Mouse (Mus musculus) brain, adult 2 months (tissue): ENCODE measurements around the gene Pdxp.
"Not testable (repeated sequence)": the region's sequence is repeated elsewhere in the genome, so short reads cannot be mapped to it uniquely, and the experiment has no call there.

Source experiments
- DNase-seq: peaks from one replicate; pipeline ENCODE4 v3.0.0; 2011; ENCODE audit warnings: low read depth, low spot score

Pdxp gene

DNA sequence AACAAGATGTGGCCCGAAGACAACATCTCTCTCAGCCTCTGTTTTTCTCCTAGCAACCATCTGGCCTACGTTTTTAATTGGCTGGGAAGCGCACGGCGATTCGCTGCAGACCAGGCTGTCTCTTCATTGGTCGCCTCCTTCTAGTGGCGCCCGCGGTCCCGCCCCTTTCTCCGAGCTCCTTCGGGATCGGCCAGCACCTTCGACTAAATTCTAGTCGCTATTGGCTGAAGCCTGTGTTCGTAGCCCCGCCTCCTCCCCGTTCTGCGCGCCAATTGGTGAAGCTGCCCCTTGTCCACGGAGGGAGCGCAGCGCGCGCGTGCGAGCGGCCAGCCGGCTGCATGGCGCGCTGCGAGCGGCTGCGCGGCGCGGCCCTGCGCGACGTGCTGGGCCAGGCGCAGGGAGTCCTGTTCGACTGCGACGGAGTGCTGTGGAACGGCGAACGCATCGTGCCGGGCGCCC, at the start of gene Pdxp:
Gene Pdxp, plus strand, starts transcription at position 288 of the 459 bp plus-strand sequence.
- DNase-seq, result peak; percentile 100

DNA sequence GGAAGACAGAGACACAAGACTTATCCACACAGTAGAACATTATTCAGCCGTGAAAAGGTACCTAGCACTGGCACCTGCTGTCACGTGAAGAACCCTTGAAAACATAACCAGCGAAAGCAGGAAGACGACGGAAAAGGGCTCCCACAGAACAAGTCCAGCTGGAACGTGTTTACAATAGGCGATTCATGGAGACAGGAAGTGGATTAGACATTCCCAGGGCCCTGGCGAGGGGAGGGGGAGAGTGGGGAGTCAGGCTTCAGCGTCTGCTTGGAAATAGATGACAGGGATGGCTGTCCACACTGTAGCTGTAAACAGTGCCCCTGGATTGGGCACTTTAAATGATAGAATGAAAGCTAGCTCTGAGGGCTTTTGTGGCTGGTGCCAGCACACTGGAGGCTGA, 45.3 kb upstream of the Pdxp start:
- DNase-seq, result peak; percentile 77

DNA sequence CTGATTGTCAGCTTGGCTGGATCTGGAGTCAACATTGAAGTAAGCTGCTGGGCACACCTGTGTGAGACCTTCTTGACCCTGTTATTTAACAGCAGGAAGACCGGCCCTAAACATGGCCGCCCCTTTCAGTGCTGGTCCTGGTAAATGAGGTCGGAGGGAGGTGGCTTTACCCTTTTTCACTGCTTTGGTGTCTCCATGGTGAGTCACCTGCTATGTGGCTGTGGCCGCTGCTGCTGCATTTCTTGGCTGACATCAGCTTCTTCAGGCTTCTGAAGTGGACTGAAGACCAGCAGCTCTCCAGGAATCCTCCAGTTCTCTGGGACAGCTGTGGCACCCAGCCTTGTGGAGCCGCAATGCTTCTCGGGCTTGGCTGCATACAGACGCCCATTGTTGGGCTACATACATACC, 44.9 kb upstream of the Pdxp start:
- DNase-seq, result no peak

DNA sequence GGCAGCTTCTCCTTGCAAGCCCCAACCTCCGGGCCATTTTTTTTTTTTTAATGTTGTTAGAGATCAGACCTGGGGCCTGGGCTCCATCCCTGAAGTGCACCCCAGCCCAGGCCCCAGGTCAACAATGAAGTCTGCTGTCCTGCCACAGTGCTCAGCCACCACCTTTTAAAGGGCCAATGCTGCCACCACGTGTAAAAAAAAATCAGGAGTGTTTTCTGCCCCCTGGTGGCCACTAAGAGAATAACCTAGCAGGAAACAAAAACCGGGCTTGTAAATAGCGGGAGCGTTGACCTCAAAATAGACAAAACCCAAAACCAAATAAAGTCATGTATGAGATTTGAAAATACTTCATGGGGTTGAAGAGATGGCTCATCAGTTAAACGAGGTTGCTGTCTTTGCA, 43.9 kb upstream of the Pdxp start:
- DNase-seq, result peak; percentile 81

DNA sequence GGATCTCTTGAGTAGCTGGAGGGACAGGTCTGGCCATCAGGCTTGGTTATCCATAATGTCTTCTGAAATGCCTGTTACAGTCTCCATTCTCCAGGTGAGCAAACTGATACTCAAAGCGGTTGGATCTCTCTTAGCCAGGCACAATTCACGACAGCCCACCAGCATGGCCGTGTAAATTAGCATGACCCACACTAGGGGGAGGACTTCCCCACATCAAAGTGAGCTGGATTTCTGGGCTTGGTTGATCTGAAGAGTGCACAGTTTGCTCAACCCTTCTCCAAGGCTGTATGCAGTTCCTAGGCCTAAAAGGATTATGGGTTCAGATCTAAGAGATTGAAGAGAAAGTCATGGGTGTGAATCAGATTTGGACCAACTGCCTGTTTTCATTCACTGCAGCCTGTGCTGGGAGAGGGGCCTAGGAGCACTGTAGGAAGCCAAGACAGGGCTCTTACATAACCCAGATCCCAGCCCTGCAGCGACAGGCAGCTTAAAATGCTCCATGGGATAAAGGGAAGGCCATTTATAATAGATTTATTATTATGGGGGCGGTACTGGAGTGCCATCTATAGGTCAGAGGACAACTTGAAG, 41.6 kb upstream of the Pdxp start:
- DNase-seq, result no peak

DNA sequence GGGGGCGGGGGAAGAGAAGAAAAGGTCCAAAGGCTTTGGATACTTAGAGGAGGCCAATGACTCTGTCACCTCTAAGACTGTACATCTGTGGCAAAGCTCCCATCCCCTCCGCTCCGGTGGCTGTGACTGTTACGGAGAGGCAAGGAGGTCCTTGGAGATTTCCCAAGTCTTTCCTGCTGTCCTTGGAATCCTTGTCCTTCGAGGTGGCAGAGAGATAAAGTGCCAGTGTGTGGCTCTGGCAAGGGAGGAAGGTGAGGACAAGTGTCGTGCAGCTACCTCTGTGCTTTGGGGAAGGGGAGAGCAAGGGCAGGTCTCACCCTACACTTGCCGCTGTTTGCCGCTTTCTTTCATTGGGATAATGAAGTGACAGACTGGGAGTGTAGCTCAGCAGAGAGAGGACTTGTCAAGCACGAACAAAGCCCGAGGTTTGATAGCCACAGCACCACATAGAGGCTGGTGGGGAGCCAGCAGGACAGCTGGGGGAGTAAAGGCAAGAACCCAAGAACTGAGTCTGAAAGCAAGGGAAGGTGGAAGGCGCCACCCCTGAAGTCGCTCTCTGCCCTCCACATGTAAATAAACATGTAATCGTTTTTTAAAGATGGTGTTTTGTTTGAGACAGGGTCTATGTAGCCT, 39.8 kb upstream of the Pdxp start:
- DNase-seq, result peak; percentile 57

DNA sequence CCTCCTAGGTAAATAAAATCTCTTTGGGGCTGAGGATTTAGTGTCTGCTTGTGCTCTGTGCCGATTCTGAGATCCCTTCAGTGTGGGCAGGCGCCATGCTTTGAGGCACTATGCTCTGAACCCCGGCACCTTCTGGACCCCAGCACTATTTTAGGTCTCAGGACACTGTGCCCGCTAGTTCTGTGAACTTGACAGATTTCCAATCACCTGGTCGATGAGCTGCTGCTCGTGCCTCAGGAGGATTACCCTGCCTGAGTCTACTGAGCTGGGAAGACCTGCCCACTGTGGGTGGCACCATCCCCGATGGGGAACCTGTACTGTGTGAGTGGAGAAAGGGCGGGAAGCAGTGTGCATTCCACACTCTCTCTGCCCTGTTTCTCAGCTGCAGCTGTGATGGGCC, 38.7 kb upstream of the Pdxp start:
- DNase-seq, result no peak

DNA sequence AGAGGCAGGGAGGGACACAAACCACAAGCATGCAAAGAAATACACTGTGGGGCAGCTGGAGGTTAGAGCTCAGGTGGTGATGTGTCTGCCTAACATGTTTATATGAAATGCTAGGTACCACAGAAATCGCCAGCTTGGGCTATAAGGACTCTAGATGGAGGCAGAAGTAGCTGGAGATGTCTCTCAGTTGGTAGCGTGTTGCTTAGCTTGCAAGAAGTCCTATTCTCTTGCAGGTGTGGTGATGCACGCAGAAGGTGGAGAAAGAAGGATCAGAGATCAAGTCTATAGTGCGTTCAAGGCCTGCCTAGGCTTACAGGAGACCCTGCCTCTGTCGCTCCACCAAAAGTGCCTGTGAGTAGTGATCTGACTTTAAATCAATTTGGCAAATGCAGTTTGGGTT, 38.2 kb upstream of the Pdxp start:
- DNase-seq, result no peak

DNA sequence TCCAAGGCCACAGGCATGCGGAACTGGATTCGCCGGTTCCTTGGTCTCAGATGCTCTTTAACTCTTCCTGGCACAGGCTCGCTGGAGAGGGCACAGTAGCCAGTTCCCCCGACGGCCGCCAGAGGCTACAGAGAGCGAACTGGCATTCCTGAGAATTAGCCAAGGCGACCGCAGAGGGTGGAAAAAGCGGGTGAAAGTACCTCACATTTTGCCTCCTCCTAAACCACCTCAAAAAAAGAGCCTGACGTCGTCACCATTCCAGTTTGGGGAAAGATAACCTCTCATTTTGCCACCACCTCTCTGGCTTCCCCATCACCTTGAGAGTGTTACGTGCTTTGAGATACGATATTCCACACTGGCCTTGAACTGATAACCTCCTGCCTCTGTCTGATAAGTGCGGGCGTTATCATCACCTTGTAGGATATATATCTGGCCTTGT, 37.4 kb upstream of the Pdxp start:
- DNase-seq, result peak; percentile 92

DNA sequence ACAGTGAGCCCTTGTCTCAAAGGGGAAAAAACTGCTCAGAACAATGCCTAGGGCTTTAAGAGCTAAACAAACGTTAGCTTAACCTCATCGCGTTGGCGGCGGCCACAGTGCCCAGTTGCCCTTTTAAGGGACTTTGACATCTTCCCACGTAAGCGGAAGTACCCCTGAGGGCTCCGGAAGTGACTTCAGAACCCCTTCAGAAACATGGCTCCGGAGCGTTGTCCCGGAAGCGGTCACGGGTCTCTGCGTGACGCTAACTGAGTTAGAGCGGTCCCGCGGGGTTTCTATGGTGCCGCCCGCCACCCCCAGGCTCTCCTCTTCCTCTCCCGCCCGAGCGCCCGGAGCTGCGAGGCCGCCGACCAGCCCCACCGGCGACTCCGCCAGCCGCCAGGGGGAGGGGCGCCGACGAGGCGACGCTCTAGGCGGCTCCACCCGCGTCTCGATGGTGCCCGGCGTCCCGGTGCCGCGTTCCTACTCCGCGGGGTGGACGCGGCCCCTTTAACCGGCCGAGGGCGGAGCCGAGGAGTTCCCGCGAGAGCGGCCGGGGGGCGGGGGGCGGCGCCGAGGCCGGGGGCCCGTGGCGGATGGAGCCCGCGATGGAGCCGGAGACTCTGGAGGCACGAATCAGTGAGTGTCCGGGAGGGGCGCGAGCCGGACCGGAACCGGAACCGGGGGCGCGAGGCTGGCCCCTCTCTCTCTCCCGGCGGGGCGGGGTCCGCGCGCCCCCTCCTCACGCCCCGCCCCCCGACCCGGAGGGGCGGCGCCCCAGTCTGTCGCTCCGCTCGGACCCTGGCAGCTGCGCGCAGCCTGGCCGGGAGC, 36.5 kb upstream of the Pdxp start, which contains the start of gene Gga1:
Gene Gga1, plus strand, starts transcription at position 200 of the 819 bp plus-strand sequence.
- peak; percentile 99 for DNase-seq

DNA sequence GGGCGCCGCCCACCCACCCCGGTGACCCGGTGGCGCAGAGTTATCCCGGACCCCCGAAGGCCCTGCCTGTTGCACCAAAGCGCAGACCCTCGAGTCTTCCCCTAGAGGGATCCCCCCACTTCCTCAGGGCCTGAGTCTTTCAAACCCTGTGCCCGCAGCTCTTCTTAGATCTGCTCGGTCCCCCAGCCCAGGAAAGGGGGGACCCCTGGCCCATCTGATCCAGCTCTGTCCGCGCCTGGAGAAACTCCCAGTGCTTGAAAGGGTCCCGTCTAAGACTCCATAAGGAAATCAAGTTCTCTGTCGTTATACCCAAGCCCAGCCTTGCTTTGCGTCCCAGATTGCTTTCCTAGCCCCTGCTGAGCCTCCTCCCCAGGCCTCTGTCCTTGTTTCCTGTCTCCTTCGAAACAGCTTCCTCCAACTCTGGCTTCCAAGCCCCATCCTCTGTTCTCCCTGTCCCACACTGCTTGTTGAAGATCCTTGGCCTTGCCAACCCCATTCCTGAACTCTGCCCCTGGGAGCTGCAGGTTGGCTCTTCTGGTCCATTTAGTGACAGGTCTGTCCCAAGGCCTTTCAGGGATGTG, 35.8 kb upstream of the Pdxp start:
- DNase-seq, result no peak

DNA sequence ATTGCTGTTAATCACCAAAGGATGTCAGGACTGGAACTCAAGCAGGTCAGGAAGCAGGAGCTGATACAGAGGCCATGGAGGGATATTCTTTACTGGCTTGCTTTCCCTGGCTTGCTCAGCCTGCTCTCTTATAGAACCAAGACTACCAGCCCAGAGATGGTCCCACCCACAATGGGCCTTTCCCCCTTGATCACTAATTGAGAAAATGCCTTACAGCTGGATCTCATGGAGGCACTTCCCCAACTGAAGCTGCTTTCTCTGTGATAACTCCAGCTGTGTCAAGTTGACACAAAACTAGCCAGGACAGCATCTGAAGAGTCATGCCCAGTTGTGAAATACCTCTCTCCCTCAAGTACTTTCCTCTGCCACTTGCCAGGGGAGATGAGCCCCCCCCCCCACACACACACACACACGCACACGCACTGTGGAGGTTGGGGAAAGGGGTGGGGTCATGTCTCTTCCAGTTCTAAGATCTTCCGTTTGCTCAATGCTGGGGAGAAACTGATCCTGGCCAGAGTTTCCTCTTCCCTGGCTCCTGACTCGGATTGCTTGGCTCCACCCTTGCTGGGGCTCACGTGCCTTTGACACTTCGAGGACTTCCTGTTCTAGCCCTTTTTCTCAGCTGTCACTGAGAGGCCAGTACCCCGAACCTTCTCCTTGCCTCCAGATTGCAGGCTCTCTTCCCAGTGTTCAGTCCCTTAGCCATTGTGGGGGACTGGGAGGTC, 34.8 kb upstream of the Pdxp start:
- DNase-seq, result not testable (repeated sequence)

DNA sequence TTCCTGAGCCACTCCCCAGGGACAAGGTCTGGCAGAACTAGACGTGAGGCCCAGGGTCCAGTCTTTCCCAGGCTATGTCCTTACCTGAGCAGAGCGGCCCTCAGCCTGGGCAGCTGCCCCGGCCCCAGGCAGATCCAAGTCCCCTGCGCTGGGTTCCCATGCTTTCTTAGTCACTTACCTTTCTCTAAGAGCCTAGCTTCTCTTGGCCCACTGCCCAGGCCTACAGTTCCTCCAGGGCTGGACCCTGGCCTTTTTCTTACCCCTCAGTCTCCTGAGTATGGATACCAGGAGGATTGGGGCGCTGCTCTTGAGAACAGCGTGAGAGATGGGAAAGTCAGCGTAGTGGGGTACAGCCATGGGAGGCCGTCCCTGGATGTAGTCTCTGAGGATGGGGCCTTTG, 33.3 kb upstream of the Pdxp start:
- DNase-seq, result no peak

DNA sequence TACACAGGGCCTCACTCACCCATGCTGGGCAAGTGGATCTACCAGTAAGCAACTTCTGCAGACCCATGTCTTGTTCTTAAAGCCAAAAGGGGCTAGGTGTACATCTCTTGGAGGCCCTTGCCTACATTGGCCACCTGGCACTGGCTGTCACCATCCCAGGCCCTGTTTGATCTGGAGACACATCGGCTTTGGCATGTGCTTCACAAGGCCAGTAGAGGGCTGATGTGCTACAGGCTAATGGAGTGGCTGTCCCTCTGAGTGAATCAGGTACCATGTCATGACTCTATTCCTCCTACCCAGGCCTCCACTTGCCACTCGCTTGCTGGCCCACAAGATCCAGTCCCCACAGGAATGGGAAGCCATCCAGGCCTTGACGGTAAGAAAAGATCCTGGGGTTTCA, 31.9 kb upstream of the Pdxp start:
- no peak for DNase-seq

DNA sequence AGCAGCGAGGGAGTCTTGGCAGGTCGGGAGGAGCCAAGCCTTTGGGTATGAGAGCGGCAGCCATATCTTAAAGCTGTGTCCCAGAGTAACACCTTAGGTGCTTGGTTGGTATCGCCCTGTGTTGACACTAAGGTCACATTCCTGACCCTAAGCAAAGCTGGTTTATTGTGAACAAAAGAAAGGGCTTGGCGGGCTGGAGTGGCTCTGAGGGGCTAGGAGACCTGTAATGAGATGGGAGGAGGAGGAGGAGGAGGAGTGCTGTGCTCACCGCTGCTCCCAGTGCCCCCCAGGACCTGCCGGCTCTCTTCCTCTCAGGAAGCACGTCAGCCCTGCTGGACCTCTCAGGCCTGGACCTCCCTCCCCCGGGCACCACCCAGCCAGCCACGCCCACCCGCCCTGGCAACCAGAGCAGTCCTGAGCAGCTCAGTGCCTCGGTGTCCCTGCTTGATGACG, 24.3 kb upstream of the Pdxp start:
- no peak for DNase-seq

DNA sequence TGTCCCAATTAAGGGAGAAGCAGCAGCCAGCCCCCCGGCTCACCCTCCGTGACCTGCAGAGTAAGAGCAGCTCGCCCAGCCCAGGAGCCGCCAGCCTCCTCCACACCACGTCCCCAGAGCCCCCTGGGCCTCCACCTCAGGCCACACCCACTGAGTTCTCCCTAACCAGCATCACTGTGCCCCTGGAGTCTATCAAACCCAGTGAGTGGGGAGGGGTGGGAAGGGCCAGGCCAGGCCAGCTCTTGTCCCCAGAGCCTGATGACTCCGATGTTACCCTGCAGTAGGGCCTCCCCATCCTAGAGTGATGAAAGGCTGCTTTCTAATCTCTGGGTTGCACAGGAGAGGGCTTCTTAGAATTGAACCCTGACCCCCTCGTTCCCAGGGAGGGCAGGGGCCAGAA, 21.3 kb upstream of the Pdxp start:
- no peak for DNase-seq

DNA sequence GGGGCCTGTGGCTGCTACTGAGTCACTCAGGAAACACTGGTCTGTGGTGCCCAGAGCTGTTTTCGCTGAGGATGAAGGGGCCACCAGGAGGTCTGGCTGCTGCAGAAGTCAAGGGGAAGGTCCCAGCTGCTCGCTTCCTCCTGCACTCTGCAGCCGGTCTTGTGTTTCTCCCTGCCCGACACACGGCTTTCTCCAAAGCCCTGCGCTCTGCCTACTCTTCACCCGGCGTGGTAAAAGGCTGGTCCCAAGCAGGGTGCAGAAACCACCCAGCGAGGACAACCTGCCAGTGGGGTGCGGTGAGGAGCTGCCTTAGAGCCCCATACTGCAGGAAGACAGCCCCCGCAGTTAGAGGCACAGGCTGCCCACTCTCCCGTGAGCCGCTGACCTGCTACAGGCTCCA, 19.0 kb upstream of the Pdxp start:
- DNase-seq, result no peak

DNA sequence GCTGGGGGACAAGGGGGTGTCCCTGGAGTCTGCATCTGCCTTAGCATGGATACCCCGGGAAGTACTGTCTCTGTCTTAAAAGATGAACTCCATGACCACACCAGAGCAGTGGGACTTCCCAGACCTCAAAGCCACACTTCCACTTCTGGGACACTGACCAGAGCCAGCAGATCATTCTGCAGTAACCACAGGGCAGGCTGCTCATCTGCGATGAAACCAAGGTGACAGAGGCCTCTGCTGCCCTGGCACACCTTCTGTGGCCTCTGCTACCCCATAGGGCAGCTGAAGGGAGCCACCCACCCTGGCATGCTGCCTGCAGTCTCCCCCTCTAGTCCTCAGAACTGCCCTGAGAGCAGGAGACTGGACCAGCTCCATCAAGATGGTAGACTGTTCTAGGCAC, 18.0 kb upstream of the Pdxp start:
- DNase-seq, result no peak

DNA sequence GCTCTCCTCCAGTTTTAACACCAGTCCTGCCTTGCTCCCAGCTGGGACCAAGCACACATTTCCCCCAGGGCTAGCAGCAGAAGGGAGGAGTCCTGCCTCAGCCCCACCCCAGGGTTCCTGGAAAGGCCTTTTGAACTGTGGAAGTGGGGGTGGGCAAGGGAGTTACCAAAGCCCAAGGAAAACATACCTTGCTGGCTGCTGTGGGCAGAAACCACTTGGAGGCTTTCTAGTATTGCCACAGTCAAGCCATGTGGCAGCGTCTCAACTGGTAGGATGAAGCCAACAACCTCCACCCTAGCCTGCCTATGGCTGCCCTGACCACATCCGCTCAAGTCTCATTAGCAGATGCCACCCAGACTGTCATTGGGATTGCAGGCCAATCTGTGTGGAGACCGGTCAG, 17.6 kb upstream of the Pdxp start:
- no peak for DNase-seq

DNA sequence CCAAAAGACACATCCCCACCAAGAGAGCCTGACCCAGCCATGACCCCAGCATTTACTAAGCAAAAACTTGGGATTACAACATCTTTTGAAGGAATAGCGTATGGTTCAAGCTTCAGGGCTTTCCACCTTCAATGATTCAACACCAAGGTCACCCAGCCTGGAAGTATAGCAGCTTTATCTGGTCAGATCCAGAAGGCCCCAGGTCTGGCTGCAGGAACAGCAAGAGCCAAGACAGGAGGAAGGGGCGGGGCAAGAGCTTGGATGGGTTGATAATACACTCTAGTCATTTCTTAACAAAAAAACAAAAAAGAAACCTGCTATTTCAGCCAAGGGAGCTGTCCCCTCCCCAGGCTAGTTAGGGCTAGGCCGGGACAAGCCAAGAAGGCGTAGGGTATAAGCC, 16.2 kb upstream of the Pdxp start:
- no peak for DNase-seq

DNA sequence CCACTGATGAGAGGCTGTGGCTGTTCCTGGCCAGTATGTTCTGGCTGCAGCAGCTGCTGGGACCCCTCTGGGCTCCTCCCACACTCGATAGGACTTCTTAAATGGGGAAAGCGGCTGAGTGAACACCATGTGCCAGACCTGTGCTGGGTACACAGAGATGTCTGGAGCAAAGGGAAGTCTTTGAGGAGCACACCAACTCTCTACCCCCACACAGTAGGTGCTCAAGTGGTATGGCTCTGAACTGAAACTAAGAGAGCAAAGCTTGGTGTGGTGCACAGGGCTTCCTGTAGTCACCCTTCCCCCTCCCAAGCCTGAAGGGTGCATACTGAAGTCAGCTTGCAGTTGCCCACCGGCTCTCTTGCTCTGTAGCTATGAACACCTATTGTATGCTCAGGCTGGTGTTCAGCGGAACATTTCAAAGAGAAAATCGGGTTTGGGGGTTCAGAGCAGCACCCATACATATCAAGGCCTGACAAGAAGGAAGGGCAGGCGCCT, 15.2 kb upstream of the Pdxp start:
- DNase-seq, result no peak

DNA sequence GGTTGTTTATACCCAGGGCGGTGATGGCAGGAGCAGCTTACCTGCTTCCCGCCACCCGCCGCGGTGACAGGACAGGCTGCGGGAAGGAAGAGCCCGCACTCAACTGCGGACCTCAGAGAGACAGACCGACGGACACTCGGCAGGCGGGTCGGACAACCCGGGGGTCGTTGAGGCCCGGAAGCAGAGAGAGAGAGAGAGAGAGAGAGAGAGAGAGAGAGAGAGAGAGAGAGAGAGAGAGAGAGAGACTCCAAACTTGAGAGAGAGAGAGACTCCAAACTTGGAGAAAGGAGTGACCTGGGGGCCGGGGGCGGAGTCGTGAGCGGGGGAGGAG, 14.3 kb upstream of the Pdxp start, which contains the start of gene Gm49510:
Gene Gm49510, plus strand, starts transcription at position 259 of the 331 bp plus-strand sequence.
- DNase-seq, result no peak
